Mouse (Mus musculus) gastrocnemius, adult 8-10 months (tissue): Measurements from ENCODE around the gene Dysf. TPM values are rescaled to one million over a fixed set of nuclear protein-coding genes. Genes with fewer than 3 reads are reported as not detected.

Experiments
- DNase-seq, 2 experiments: peaks; one replicate each; pipeline ENCODE4 v3.0.0; 2022; ENCODE audit warnings: low spot score in 2 of 2
- total RNA-seq, 4 experiments: library from RNA; stranded (reverse); gene quantifications; 2 replicates each; pipeline ENCODE4 v1.2.4; 2022

The Dysf gene
- total RNA-seq, 4 experiments from 2014 or later = 65.1 to 102 (median 78.7) TPM

DNA sequence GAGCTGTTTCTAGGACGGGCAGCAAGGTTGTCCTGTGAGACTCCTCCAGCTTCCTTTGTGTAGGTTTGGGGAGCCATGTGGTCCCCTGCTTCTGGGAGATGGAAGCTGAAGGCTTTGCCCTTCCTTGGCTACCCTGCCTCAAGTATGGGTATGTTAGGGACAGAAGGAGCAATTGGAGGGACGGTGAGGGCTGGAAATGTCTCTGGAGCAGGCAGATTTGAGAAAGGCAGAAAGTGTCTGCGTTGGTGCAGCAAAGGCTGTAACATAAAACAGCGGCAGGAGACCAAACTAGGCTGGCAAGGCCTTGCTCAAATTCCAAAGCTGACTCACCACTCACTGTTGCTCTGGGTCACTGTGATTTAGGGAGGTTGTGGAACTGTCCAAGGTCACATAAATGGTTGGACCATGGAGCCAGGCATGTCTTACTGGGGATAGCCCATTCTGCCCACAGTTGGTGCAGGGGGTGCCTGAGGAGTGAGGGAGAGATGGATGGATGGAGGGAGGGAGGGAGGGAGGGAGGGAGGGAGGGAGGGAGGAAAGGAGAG, 148.2 kb downstream of the Dysf start:
- no peak for DNase-seq

DNA sequence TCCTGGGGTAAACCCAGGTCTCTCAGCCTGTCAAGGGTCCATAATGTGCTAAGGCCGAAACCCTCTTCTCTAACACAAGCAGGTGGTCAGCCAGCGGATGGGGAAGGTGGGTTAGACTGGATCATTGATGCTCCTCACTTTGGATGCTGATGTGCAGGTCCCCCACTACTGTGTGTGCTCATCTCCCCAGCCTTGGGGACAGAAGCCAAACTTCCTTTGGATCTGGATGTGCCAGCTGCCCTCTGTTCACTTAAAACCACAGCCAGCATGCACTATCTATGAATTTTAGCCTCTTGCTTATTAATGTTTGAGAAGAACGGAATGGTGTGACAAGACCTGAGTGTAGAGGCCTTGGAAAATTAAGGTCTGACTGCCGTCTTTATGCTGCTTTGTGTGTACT, 150.7 kb downstream of the Dysf start:
- DNase-seq = no peak

DNA sequence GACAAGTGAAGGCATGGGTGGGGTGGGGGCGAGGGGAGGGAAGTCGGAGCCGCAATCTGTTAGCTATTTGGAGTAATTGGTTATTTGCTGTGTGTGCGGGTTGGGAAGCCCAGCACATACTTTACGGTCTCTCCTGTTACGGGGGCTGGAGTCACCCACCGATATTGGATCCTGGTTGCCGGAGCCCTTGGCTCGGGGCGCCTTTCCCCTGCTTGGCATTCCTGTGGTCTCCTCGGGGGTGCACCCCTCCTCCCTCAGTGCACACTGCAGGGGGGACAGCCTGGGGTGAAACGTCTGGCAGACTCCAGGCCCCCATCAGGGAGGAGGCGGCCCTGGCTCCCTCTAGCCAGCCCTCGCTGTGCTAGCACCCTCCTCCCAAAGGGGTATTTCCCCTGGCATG, 159.2 kb downstream of the Dysf start:
- DNase-seq = no peak

DNA sequence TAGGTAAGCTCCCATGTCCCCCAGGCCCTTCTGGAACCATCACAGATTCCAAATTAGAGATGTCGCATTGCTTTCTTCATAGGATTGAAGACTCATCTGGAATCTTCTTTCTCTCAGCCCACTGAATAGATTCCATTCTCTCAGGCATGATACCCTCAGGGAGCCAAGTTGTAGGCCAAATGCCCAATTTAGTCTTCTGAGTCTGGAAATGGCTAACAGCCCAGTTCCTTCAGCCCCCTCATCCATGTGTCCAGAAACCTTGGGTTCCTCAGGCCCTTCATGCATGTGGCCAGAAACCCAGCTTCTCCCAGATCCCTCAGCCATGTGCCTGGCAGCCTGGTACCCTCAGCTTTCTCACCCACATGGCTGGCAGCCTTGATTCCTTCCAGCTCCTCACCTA, 160.2 kb downstream of the Dysf start:
- DNase-seq = no peak

DNA sequence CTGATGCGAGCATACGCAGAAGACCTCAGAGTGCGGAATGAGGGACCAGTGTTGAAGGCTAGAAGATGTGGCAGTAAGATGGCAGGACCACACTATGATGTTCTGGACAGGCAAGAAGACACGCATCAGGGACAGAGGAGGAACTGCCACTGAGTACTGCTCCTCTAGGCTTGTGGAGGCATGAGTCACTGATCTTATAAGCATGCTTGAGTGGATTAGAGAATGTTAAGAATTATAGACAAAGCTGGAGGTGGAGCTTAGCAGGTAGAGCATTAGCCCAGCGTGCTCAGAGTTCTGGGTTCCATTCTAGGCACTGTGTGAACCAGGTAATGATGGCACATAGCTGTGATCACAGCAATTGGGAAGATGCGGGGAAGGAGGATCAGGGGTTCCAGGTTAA, 165.2 kb downstream of the Dysf start:
- no peak for DNase-seq

DNA sequence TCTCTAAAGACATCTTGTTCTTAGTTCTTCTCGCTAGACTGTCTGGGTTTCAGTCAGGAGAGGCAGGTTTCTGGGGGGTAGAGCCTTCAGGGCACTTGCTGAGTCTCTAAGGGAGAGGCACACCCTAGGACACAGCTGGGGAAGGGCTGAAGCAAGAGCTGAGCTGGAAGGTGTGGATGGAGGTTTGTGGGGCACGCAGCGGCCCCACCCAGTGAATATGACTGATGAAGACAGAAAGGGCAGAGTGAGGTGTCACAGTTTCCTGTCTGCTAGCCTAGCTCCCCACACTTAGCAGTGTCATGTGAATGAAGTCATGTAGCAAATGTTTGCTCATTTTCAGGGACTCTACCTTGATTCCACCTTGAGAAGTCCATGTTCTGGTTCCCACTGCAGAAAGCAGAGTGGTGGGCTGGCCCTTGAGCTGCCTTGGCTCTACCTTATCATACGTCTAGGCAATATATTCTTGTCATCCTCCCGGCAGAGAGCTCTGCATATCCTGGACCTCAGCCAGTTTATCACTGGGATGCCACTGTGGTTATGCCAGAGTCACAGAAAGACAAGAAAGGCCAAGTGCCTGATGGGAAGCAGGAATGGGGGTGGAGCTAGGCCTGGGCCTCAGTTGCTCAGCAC, 170.5 kb downstream of the Dysf start:
- no peak for DNase-seq

DNA sequence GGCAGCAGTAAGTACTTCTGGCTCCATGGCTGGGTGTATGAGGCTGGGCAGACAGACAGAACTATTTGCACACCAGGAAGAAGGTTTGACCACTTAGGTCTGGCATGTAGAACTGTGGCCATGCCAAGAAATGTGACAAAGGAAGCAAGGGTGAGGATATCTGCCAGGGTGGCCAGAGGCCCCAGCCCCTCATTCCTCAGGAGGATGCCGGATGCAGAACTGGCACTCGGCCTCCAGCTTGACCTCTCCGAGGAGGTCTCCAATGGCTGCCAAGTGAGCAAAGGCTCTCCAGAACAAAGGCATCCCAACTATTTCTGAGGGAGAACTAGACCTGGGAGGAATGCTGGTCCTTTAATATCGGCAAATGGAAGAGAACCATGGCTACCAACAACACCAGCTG, 173.1 kb downstream of the Dysf start:
- peak; percentile 12 to 41 for DNase-seq

DNA sequence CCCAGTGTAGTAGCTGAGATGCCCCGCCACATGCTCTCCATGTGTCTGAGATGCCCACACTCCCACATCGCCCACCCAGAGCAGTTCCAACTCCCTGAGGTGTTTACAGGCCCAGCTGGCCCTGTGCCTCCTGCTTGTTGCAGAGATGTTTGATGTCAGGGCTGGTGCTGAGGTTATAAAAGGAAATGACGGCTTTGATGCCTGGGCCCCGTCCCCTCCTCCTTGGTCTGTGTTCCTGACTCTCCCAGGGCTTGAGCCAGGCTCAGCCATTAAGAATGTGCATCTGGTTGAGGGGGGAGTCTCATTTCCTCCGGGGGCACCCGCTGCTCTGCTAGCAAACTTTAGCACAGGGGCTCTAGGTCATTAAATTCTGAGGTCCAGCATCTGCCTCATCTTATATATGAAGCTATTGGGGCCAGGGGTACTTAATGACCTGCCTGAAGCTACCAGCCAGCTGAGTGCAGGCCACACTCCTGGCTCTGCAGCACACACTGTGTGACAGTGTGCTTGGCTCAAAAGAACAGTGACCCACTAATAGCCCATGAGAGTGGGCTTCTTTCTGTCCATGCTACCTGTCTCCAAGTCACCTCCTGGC, 183.4 kb downstream of the Dysf start:
- DNase-seq = no peak

DNA sequence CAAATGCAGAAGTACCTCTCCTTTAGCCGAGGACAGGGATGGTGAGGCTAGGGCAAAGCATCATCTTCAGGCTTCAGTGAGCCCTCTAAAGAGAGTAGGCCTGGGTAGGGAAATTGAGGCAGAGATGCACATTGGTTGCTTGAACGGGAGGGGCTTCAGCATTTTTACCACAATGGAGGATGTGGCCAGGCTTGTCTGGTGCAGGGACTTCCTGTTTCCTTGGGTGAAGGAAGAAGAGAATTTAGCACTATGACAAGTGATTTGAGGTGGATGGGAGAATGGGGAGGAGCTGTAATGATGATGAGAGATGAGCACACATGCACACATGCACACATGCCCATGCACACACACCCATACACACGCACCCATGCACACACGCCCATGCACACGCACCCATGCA, 188.1 kb downstream of the Dysf start:
- DNase-seq = no peak

DNA sequence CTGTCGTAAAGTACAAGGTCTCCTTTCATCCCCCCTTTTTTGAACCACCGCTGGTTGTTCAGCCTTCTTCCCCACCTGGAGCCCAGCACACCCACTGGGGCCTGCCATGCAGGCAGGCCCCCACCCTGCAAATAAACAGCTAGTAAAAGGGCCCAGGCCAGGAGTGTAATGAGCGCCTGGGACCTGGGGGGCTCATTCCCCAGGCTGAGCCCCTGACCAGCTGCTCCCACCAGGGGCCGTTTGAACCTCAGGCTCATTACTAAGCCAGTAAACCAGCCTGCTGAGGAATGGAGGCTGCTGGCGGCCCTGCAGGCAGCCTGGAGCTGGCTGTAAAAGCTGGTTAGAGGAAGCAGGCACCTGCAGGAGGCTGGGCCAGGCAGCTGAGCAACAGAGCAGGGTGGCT, 189.4 kb downstream of the Dysf start:
- DNase-seq = no peak

DNA sequence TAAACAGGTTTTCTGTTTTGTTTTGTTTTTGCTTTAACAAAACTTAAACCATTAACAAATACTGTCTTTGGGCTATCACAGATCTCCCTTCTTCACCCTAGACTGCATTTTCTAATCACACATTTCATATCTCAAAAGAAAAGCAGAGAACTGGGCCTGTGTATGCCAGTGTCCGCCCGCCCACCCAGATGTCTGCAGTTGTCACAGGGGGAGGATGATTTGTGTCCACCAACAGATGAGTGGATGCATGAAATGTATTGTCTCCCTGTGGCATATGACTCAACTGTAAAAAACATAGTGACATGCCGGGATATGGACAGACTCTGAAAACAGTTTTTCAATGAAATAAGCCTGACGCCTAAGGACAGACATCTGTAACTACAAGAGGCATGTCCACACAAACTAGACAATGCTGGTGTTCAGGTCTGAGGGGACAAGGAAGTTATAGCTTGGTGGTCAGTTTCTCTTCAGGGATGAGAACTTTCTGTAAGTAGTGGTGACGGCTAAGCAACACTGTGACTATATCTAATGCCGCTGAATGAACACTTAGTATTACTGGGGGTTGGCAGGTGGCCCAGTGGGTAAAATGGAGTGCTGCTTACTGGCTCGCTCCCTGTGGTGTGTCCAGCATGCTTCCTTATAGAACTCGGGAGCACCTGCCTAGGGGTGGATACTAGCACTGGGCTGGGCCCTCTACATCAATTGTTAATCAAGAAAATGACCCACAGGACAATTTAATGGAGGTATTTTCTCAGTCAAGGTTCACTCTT, 193.5 kb downstream of the Dysf start:
- DNase-seq = no peak

DNA sequence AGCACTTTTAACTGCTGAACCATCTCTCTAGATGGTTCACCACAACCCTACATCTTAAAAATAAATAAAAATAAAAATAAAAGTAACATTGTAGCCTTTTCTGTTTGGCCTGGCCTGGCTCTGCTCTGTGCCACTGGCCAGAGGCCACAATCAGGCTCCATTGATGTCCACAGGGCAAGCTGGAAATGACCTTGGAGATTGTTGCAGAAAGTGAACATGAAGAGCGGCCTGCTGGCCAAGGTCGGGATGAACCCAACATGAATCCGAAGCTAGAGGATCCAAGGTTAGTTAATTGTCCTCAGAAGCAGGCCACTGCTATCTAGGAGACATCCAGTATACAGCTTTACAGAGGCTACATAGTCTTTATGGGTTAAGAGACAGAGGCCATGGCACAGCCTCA, 197.2 kb downstream of the Dysf start:
- DNase-seq = no peak

DNA sequence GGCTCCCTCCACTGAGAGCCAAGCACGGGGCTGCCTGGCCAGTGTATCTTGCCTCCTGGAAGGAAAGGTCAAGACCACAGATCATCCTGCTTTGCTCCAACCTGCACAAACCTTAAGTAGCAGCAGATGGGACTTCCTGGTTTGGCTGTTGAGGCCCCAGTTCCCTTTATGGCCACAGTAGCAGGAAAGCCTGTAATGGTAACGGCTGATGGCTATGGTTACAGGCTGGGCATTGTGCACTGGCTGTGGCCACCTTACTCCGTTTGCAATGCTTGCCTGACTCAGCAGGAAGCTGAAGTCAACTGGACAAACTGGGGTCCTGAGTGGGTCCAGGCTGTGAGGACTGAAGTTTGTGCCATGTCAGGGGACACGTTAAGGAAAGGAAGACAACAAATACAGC, 200.2 kb downstream of the Dysf start:
- DNase-seq = no peak

DNA sequence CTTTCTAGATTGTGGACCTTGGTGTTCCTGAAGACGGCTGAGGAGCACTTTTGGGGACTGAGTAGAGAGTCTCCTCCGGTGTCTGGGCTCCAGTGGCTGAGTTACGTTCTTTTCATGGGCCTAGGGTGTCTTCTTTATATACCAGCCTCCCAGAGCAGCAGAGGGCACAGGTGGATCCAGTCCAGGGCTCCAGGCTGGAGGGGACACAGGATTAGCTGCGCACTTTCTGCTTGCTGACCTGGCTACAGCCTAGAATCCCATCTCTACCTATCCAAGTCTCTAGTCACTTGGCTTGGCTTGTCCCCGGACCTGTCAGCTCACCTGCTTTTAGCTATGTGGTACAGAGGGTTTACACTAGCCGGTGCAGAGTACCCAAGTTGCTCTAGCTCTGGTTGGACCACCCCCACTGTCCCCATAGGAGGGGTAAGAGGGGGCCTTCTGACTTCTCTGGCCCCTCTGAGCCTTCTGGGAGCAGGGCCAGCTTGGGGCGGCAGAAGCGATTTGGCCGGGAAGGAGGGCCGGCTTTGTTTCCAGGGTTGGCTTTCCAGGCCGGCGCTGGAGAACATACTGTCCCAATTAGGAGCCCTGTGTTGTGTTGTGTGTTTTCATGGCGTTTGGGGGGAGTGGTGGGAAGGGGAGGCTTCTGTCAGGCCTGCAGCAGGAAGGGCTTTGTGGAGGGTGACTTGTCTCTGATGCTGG, 201.5 kb downstream of the Dysf start:
- DNase-seq = peak; percentile 60 to 64

DNA sequence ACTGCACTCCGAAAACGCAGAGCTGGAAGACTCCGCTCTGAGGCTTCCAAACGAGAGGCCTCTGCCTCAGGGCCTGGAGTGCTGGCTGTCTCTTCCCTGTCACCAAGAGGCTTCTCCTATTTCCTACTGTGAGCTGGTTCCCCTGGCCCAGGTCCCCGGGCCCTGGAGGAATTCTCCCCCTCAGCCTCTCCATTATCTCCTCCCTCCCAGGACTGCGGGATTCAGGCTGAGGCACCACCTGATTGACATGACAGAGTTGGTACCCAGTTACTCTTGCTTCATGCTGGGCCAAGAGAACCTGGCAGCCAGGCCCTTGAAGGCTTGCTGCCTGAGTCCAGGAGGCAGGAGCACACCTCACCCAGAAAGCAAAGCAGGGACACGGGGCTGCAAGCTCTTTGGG, 203.1 kb downstream of the Dysf start:
- DNase-seq = peak; percentile 50 to 51

DNA sequence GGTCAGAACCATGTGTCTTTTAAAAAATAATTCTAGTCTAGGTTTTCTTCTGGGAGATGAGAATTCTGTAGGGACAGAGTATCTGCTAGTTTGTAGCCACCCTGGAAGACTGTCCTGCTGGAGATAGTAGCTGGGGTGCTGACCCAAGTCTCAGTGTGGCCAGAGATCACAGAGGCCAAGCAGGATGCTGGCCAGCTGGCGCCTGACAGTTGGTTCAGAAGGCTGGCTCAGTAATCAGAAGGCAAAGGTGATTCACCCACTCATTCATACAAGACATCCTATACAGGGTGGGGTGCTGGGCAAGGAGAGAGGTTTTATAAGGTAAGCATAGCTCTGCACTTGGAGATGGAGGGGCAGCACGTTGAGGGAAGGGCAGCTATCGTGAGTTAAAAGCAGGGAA, 204.7 kb downstream of the Dysf start:
- peak; percentile 41 to 65 for DNase-seq

DNA sequence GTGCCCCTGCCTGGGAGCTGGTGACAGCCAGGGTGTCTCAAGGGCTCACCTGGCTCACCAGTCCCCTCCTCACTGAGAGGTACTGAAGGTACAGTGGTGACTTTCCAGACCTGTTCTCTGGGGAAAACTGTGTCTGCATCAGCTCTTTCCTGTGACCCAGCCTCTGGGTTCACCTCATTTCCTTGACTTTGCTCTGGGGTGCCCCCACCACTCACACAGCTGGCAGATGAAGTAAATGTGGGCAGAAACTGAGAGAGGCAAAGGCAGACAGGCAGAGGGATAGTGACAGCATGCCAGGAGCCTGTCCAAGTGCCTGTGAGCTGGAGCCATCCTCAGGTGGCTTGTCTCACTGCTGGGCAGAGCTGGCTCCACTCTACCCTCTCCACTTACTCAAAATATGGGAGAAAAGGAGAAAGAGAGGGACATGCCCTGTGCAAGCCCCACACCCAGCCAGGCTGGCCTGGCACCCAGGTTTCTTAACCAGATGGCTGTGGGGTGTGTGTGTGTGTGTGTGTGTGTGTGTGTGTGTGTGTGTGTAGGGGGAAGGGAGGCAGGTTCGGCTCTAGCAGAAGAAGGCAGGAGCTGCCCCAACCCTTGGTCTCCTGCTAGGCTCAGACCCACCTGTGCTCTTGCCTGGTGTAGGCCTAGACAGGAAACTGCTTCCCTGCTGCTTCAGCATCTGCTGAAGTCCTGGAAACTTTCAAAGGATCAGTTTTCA, 209.0 kb downstream of the Dysf start:
- DNase-seq = no peak

DNA sequence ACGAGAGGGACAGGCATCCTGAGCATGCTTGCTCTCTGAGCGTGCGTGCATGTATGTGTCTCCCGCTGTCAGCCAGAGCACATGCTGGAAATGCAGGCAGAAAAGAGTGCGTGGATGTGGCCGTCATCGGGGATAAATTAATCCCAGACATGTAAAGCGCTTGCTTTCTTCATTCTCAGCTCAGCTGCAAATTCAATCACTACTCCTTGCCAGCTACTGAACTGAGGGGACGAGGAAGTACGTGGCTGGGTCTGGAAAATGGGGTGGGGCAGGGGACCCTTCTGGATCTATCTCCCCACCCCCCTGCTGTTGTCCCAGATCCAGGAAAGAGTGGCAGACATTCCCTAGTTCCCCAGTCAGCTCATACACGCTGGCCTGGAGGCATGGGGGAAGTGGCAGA, 210.7 kb downstream of the Dysf start:
- no peak for DNase-seq

DNA sequence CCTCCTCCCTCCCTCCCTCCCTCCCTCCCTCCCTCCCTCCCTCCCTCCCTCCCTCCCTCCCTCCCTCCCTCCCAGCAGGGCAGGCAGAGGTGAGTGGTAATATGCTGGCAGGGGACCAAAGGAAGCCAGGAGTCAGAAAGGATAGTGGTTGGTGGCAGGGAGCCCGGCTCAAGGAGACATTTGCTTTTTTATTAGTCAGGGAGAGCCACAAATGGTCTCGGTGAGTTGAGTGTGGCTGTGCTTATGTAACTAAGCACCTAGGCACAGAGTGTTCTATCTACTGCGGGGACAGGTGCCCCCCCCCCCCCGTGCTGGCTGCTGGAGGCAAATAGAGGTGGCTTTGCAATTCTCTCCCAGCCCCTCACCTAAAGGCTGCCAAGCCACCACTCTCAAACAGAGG, 216.5 kb downstream of the Dysf start:
- peak; percentile 72 to 84 for DNase-seq

DNA sequence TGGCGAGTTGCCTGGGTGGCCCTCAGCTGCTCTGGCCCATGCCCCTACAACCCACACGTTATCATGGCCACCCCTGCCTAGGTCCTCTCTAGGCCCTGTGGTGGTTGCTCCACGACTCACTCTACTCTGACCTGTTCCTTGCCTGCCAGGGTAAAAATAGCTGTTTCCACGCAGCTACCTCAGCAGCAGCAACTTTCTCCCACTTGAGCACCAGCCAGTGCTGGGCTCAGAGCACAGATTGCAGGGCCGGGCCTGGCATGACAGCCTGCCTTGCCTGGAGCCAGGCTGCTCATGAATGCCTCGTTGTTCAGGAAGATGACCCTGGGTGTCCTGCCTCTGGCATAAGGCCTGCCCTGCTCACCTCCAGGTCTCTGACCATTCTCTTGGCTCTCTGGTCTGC, 217.2 kb downstream of the Dysf start:
- DNase-seq = peak; percentile 72 to 84

DNA sequence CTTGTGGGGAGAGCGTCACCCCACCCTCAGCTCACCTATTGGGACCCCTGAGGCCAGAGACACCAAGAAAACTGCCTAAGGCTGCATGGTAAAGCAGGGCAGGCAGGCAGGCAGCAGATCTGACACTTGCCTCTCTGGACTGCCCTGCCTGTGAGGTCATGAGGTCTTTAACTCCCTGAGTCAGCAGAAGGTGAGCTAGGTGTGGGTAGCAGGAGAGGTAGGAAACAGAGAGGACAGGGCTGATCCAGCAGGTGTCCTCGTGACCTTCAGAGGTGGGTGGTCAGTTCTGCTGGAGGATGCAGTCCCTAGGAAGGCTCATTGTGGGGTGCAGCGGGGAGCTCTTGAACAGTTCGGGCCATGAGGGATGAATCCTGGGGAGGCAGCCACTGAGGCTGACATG, 219.8 kb downstream of the Dysf start:
- DNase-seq = no peak
